Mouse (Mus musculus): Measurements from ENCODE around the gene Tut7. TPM values are rescaled to one million over a fixed set of nuclear protein-coding genes. Genes with fewer than 3 reads are reported as not detected.

Tut7 gene
- total and polyA plus RNA-seq, 3 experiments: 47.7 to 135 (median 53.8) TPM

GRCm38 (mm10) chr13:59770164-59770562 is 52.8 kb downstream of the Tut7 start (continued):
- TF ChIP-seq ELF1 (IDR thresholded peaks at IDR 0.05; ENCODE audit: low read depth, low read length): peak; percentile 33; the same call in 1 of the 2 replicates
- TF ChIP-seq KAT2A (conservative IDR thresholded peaks at IDR 0.05; ENCODE audit: low read depth, low read length): no peak
- peak; percentile 56; the same call in 1 of the 2 replicates for TF ChIP-seq ZMIZ1 (IDR thresholded peaks at IDR 0.05; ENCODE audit: low read depth, low read length)

DNA sequence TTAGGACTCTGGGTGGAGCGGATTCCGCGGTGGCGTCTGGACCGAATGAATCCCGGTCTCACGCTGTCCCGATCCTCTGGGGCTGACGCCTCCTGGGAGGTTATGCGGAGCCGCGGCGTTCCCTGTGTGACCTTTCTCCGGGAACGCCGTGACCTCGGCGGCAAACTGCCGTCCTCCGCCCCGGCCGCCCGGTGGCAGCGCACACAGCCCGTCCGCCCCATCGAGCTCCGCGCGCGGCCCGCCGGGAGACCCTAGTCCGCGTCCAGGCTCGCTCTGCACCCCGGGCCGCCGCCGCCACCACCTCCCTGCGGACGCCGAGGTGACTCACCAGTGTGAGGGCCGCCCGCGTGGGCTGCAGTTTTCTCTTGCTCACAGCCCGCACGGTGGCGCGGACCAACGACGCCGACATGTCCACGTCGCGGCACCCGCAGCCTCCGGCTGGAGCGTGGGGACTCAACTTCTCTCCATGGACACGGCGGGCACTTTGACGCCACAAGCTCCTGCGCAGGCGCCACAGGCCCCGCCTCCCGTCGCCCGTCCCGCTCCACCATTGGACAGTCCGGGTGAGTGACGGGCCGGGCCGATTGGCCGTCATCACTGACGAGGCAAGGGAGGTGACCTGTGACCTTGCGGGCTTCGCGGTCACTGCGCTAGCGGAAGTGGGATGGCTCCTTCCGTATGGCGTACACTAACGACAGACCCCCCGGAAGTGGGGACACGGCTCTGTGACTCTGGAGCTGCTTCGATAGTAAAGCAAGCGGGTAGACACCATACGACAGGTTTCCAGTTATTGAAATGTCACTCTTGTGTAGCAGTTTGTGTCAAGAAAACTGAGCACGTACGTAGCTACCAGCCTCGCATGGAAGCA is 53.4 kb downstream of the Tut7 start, which contains the start of gene Isca1:
Gene Isca1, minus strand, starts transcription at position 515 of the 868 bp plus-strand sequence.
- no peaks in the 10 kb centered on the region for H3K9me3 ChIP-seq (replicated peaks; ENCODE audit: insufficient read depth, low read length)
- peak; percentile 49 for TF ChIP-seq MXI1 (IDR thresholded peaks at IDR 0.05; ENCODE audit: low read depth, low read length)
- peak; percentile 76 to 91 for TF ChIP-seq POLR2A (IDR thresholded peaks at IDR 0.05; ENCODE audit: control insufficient read depth in 1 of 2, insufficient read depth in 1 of 2, low read depth in 1 of 2, low read length in 2 of 2, poor library complexity in 1 of 2)
- no peak for TF ChIP-seq ZNF384 (IDR thresholded peaks at IDR 0.05; ENCODE audit: low read depth, low read length)
- peak; percentile 42; the same call in 1 of the 2 replicates for TF ChIP-seq CHD2 (IDR thresholded peaks at IDR 0.05; ENCODE audit: low read length)
- TF ChIP-seq UBTF (IDR thresholded peaks at IDR 0.05; ENCODE audit: borderline replicate concordance, insufficient read depth, low read depth, low read length): peak; percentile 82; the same call in 1 of the 2 replicates
- TF ChIP-seq ELF1 (IDR thresholded peaks at IDR 0.05; ENCODE audit: low read depth, low read length): peak; percentile 96
- no peak for TF ChIP-seq ZKSCAN1 (IDR thresholded peaks at IDR 0.05; ENCODE audit: low read depth, low read length)
- no peak for TF ChIP-seq JUND (IDR thresholded peaks at IDR 0.05; ENCODE audit: low read depth, low read length)
- no peak; the same call in none of the 2 replicates for TF ChIP-seq MAX (IDR thresholded peaks at IDR 0.05; ENCODE audit: low read length)
- TF ChIP-seq TBP (IDR thresholded peaks at IDR 0.05; ENCODE audit: low read depth, low read length): peak; percentile 74
- TF ChIP-seq USF2 (IDR thresholded peaks at IDR 0.05; ENCODE audit: borderline replicate concordance in 1 of 2, insufficient read depth in 1 of 2, low read depth in 1 of 2, low read length in 2 of 2): no peak
- 0 out of 2 replicates have a peak, but pooled peaks have one; percentile 13 for TF ChIP-seq GABPA (IDR thresholded peaks at IDR 0.05; ENCODE audit: low read depth, low read length)
- TF ChIP-seq ETS1 (IDR thresholded peaks at IDR 0.05; ENCODE audit: low read depth, low read length): peak; percentile 72; the same call in 1 of the 2 replicates
- TF ChIP-seq POLR2AphosphoS5 (IDR thresholded peaks at IDR 0.05; ENCODE audit: borderline replicate concordance, low read depth, low read length): no peak; the same call in 1 of the 2 replicates
- no peak for TF ChIP-seq RAD21 (IDR thresholded peaks at IDR 0.05; ENCODE audit: low read depth, low read length)
- TF ChIP-seq CHD1 (IDR thresholded peaks at IDR 0.05; ENCODE audit: low read depth, low read length): no peak; the same call in none of the 2 replicates
- no peak for TF ChIP-seq RCOR1 (IDR thresholded peaks at IDR 0.05; ENCODE audit: low read depth, low read length)
- TF ChIP-seq TAL1 (IDR thresholded peaks at IDR 0.05; ENCODE audit: low read length): no peak
- TF ChIP-seq MAZ (IDR thresholded peaks at IDR 0.05; ENCODE audit: low read depth, low read length): peak; percentile 21; the same call in 1 of the 2 replicates
- no peak for TF ChIP-seq BHLHE40 (IDR thresholded peaks at IDR 0.05; ENCODE audit: borderline replicate concordance, low read depth, low read length)
- peak; percentile 90 for TF ChIP-seq NRF1 (IDR thresholded peaks at IDR 0.05; ENCODE audit: insufficient read depth, low read depth, low read length, poor library complexity, severe bottlenecking)
- no peak for TF ChIP-seq MEF2A (IDR thresholded peaks at IDR 0.05; ENCODE audit: extremely low read depth, insufficient replicate concordance, low read depth, low read length, poor library complexity, severe bottlenecking)
- no peak for TF ChIP-seq POLR2AphosphoS2 (IDR thresholded peaks at IDR 0.05; ENCODE audit: low read length)
- peak; percentile 85 for TF ChIP-seq HCFC1 (IDR thresholded peaks at IDR 0.05; ENCODE audit: low read depth, low read length)
- TF ChIP-seq SIN3A (IDR thresholded peaks at IDR 0.05; ENCODE audit: low read length): peak; percentile 85
- TF ChIP-seq GATA1 (IDR thresholded peaks at IDR 0.05; ENCODE audit: low read depth, low read length): no peak
- TF ChIP-seq E2F4 (IDR thresholded peaks at IDR 0.05; ENCODE audit: borderline replicate concordance, low read depth, low read length): peak; percentile 28; the same call in 1 of the 2 replicates
- TF ChIP-seq KAT2A (conservative IDR thresholded peaks at IDR 0.05; ENCODE audit: low read depth, low read length): peak; percentile 58
- no peak for TF ChIP-seq ZC3H11A (IDR thresholded peaks at IDR 0.05; ENCODE audit: low read depth, low read length)
- TF ChIP-seq MAFK (IDR thresholded peaks at IDR 0.05; ENCODE audit: borderline replicate concordance, low read depth, low read length): no peak
- peak; percentile 68 for TF ChIP-seq NELFE (IDR thresholded peaks at IDR 0.05; ENCODE audit: low read depth, low read length)

More for the DNA sequence above, 53.4 kb downstream of the Tut7 start, which contains the start of gene Isca1:
- Histone ChIP-seq H3K4me1 (ENCODE audit: control insufficient read depth in 1 of 2, insufficient read depth in 2 of 2, low read length in 2 of 2) (peaks cover 17 to 26% of the 10 kb centered on the region in 2 experiments; a peak in 3 of 4 replicates), H3K9ac (ENCODE audit: control insufficient read depth, low read depth, low read length, poor library complexity, severe bottlenecking) (peak within 1 kb of the TSS; percentile 91), H3K27me3 (ENCODE audit: control insufficient read depth in 1 of 2, insufficient read depth in 2 of 2, low read length in 2 of 2) (no peaks in the 10 kb centered on the region), H3K4me3 (ENCODE audit: control insufficient read depth in 1 of 2, insufficient read depth in 1 of 2, low read depth in 2 of 2, low read length in 2 of 2) (peak within 1 kb of the TSS; percentile 82 to 98), H3K36me3 (ENCODE audit: control insufficient read depth in 1 of 2, insufficient read depth in 2 of 2, low read length in 2 of 2) (peaks cover 7 to 34% of the 10 kb centered on the region in 2 experiments), H3K79me2 (ENCODE audit: control insufficient read depth, insufficient read depth, low read length, poor library complexity) (peaks cover 43% of the 10 kb centered on the region), H3K27ac (ENCODE audit: control insufficient read depth, low read depth, low read length) (peak within 1 kb of the TSS; percentile 100)
- peak; percentile 98 for DNase-seq (ENCODE audit: low read depth, low spot score)

All from MEL (cell line).